Mouse (Mus musculus): ENCODE results near the gene Pfdn6.
"Not testable (repeated sequence)": the region's sequence is repeated elsewhere in the genome, so short reads cannot be mapped to it uniquely, and the experiment has no call there.

Gene Pfdn6

DNA sequence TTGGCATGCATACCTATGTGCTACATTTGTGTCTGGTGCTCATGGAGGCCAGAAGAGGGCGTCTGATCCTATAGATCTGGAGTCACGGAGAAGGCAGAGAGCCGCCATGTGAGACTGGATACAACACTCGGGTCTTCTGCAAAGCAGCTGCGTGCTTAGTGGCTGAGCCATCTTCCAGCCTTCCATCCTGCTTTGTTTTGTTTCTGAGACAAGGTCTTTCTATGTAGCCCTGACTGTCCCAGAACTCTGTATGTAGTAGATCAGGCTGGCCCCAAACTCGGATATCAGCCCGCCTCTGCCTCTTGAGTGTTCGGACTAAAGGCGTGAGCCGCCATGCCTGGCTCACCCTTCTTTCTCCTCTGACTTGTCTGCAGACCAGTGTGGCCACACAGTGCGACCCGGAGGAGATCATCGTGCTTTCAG is 25.2 kb downstream of the Pfdn6 start:
- no peak for DNase-seq

DNA sequence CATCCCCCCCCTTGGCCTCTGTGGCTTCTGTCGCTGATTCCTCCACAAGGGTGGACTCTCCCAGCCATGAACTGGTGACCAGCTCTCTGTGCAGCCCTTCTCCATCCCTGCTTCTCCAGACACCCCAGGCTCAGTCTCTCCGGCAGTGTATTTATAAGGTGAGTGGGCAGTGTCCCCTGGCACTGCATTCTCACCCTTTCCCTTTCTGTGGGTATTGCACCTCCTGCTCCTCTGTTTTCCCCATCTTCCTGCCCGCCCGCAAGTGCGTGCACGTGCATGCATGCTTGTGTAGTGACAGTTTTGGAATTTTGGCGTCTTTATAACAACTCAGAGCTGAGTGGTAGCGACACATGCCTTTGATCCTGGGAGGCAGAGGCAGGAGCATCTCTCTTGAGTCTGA is 26.2 kb downstream of the Pfdn6 start:
- DNase-seq = no peak

DNA sequence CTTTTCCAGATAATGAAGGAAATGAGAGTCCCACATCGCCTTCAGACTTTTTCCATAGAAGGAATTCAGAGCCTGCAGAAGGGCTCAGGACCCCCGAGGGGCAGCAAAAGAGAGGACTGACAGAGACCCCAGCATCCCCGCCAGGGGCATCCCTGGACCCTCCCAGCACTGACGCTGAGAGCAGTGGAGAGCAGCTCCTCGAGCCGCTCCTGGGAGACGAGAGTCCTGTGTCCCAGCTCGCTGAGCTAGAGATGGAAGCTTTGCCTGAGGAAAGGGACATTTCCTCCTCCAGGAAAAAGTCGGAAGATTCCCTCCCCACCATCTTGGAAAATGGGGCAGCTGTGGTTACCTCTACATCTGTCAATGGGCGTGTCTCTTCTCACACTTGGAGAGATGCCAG is 26.9 kb downstream of the Pfdn6 start:
- DNase-seq = no peak

DNA sequence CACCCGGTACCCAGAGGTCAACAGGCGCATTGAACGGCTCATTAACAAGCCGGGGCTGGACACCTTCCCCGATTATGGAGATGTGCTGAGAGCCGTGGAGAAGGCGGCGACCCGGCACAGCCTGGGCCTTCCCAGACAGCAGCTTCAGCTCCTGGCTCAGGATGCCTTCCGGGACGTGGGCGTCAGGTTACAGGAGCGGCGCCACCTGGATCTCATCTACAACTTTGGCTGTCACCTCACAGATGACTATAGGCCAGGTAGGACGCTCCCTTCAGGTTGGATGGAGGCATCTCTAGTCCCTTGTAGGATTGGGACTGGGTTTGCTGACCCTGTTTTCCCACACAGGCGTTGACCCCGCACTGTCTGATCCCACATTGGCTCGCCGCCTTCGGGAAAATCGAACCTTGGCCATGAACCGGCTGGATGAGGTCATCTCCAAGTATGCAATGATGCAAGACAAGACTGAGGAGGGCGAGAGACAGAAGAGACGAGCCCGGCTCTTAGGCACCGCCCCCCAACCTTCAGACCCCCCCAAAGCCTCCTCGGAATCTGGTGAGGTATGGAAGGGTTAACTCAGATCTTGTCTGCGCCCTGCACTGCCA is 28.2 kb downstream of the Pfdn6 start:
- DNase-seq = no peak

DNA sequence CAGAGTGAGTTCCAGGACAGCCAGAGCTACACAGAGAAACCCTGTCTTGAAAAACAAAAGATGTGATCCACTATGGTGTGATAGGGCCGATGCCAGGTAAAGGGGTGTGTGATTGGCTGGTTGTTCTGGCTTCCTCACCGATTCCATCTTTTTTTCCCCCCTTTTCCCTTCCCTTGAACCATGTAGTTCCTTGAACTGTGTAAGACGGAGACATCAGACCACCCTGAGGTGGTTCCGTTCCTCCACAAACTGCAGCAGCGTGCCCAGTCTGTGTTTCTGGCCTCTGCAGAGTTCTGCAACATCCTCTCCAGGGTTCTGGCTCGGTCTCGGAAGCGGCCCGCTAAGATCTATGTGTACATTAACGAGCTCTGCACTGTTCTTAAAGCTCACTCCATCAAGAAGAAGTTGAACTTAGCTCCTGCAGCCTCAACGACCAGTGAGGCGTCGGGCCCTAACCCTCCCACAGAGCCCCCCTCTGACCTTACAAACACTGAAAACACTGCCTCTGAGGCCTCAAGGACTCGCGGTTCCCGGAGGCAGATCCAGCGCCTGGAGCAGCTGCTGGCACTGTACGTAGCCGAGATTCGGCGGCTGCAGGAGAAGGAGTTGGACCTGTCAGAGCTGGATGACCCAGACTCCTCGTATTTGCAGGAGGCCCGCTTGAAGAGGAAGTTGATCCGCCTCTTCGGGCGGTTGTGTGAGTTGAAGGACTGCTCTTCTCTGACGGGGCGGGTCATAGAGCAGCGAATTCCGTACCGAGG is 28.9 kb downstream of the Pfdn6 start:
- no peak for DNase-seq

DNA sequence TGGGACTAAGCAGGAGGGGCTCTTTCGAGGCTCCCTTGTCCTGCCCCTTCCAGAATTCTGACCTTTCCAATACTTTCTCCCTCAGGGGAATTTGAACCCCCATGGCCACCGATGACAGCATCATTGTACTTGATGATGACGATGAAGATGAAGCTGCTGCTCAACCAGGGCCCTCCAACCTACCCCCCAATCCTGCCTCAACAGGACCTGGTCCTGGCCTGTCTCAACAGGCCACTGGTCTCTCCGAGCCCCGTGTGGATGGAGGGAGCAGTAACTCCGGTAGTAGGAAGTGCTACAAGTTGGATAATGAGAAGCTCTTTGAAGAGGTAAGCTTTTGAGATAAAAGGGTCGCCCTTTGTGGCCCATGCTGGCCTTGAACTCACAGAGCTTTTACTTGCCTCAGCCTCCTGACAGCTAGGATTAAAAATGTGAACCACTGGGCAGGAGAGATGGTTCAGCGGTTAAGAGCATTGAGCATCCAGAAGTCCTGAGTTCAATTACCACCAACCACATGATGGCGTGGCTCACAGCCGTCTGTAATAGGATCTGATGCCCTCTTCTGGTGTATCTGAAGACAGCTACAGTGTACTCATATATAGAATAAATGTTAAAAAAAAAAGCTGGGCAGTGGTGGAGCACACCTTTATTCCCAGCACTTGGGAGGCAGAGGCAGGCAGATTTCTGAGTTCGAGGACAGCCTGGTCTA is 29.6 kb downstream of the Pfdn6 start:
- DNase-seq = no peak

DNA sequence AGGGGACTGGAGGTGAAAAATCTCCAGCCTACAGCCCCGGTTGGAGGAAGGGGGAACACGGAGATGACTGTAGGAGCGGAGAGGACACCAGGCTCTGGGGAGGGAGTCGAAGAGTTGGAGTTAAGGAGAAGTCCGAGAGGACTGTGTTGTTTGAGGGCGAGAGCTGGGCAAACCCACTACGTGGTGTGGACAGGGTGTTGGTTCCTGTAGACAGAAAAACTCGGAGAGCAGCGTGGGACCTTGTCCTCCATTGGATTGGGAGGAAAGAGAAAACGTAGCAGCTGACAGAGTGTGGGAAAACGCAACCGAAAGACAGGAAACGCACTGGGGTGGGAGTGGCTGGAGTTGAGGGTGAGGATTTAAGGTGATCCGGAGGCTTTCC is 30.3 kb downstream of the Pfdn6 start:
- DNase-seq = peak in 1 of 2 experiments; percentile 55

DNA sequence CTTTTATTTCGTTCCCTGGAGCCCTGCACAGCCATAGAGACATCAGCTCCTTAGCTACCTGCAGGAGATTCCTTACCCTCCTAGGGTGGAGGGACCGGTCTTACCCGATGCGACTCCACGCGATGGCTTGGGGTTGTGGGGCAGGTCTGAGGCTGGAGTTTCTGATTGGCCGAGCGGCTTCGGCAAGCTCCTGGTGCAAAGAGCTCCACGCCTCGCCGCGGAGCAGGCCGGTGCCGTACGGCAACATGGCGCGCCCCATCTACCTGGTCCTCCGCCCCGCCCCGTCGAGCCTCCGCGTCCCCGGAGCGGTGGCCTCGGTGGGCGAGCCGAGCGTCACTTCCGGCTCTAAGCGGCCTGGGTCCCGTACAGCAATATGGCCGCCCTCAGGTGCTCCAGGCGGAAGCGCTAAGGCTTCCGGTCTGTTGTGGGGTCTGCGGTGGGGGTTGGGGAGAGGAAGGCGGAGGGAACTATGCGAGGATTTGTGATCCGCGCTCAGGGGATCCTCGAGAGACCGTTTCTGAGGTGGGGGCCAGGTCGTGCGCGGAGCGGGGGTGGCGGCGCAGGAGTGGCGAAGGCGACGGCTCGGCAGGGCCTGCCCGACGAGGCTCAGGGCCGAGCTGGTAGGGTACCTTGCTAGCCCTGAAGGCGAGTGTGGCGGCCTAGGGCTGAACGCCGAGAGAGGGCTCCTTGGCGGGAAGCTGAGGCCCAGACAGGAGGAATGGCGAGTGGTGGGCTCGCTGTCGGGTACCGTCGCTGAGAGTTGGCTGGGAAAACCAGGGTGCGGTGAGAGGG is 30.9 kb downstream of the Pfdn6 start, which contains the start of gene Daxx:
TSS of gene Daxx (plus strand) at position 338 of the 792 bp plus-strand sequence.
- DNase-seq = peak; percentile 98

DNA sequence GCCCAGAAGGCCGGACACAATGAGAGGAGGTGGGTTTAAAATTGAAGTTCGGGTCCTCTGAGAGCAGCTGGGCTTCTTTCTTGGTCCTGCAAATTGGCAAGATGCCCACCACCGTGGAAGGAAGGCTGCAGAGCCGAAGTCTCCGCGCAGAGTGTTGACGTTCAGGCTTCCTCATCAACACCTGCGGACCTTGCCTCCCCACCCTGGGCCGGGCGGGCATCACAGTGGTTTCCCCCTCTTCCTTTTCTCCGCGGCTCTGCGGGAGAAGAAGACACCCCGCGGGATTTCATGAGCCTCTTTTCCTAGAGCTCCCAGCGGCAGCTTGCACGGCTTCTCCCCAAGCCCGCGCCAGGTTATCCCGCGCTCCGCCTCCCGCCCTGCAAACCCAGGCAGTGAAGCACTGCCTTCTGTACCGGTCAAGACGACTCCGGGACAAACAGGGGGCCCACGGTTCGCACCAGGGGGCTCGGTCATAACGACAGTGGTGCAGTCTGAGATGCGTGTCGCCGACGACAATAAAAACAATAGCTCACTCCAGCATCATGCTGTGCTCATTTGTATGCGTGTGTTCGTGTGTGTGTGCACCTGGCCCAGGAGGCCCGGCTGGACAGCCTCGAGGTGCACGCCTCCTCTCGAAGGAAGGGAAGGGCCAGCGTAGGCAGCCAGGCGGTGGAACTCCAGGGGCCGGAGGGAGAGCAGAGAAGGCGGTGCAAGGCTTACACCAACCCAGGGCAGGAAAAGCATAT is 31.6 kb downstream of the Pfdn6 start:
- peak in 1 of 2 experiments; percentile 49 for DNase-seq

DNA sequence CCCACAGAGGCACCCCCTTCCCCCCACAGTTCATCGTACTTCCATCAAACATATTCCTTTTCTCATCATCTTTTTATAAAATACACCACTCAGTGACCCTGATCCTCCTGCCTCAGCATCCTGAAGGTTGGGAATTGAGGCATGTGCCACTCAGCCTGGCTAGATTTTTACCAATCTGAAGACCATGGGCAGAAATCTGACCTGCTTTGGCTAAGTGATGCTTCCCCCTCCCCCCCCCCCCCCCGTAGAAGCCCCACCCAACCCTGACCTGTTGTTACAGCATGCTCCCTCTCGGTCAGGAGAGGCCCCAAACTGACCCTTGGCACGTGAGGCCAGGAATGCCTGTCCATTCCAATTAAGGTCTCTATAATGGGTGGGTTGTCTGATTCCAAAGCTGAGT is 35.3 kb downstream of the Pfdn6 start, which contains the start of gene Platr17:
TSS of gene Platr17 (plus strand) at position 301 of the 400 bp plus-strand sequence.
- not testable (repeated sequence) for DNase-seq

DNA sequence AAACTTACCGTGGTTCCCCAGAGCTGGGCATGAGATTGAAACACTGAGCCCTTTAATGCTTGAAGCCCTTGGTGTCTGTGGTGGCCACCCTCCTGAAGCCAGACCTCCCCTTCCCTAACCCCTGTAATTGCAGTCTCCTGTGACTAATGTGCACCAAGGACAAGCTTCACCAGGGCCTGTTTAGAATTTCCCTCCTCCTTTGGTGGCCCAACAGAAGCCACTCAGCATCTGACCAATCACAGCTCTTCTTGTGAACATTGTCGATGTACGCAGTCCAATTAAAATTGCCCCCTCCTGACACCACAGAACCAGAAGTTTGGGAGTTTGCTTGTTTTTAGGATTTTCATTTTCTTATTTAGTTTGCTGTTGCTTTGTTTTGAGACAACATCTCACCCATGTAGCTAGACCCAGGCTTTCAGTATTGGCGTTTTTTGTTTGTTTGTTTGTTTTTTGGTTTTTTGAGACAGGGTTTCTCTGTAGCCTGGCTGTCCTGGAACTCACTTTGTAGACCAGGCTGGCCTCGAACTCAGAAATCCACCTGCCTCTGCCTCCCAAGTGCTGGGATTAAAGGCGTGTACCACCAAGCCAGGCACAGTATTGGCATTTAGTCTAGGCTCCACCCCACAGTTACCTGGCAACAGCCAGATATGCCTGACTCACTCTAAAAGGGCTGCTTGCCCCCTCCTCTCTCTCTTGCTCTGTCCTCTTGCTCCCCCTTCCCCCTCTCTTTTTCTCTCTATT is 36.1 kb downstream of the Pfdn6 start:
- not testable (repeated sequence) for DNase-seq

DNA sequence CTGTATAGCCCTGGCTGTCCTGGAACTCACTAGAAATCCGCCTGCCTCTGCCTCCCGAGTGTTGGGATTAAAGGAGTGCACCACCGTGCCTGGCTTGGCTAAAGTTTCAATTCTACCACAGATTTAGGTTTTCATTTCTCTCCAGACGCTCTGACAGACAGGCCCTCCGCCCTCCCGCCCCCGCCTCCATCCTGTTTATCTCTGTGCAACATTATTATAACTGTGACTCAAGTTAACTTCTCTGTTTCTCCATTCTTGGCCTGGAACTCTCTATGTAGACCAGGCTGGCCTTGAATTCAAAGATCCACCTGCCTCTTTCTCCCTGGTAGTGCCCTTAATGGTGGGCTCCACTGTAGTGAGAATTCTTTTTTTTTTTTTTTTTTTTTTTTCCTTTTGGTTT is 37.7 kb downstream of the Pfdn6 start:
- DNase-seq = no peak

DNA sequence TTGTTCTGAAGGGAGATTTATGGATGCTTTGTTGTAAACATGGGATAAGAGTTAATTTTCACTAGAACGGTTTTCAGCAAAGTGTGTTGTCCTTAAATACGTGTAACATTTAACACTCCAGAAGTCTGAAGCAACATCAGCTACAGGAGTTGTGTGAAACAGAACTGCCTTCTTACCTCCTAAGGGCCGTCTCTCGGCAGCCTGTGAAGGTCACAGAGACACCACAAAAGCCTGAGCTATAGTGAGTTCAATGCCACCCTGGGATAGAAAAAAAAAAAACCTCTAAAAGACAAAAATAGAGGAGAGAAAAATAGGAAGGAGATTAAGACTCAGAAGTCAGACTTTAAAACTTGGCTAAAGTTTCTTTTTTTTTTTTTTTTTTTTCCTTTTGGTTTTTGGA is 38.1 kb downstream of the Pfdn6 start:
- DNase-seq = no peak

DNA sequence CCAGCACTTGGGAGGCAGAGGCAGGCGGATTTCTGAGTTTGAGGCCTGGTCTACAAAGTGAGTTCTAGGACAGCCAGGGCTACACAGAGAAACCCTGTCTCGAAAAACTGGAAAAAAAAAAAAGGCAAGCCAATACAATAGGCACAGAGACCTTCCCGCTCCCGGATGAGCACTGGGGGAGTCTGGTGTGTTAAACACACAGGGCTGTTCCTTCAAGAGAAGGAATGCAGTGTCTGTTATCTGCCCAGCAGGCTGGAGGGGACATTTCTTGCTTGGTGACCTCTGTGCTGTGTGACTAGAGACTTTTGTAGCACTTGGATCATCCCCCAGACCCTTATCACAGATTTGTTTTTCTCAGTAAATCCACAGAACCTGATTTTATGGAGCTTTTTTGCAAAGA is 38.5 kb downstream of the Pfdn6 start:
- DNase-seq = no peak

DNA sequence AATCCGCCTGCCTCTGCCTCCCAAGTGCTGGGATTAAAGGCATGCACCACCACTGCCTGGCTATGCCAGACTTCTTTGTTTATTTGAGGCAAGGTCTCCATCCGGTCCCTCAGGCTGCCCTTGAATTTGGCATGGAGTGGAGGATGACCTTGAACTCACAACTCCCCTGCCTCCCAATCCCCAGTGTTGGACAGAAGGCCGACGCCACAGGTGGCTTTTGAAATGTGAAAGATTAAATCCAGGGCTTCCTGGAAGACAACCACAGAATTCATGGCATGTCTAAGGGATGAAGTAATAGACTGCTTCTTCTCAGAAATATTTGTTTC is 39.2 kb downstream of the Pfdn6 start:
- no peak for DNase-seq

DNA sequence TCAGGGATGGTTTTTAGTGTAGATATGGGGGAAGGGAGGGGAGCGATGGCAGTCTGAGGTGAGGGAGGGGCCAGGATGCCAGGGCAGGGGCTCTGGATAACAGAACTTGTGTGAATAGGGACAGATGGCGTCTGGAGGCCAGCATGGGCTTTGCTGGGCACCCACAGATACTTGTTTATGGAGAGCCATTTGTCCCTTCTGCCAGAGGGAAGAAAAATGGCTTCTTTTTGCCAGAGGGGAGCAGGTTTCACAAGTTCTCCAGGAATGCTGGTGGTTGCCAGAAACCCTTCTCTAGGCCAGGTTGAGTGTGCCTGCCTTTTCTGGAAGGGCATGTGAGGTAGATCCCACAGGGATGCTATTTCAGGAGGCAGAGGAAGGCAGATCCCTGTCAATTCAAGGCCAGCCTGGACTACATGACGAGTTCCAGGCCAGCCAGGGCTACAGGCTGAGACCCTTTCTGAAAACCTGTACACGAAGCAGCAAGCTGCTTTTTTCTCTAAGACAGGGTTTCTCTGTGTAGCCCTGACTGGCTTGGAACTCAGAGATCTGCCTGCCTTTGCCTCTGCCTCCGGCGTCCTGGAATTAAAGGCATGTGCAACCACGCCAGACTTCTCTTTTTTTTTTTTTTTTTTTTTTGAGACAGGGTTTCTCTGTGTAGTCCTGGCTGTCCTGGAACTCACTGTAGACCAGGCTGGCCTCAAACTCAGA is 39.7 kb downstream of the Pfdn6 start:
- no peak for DNase-seq

DNA sequence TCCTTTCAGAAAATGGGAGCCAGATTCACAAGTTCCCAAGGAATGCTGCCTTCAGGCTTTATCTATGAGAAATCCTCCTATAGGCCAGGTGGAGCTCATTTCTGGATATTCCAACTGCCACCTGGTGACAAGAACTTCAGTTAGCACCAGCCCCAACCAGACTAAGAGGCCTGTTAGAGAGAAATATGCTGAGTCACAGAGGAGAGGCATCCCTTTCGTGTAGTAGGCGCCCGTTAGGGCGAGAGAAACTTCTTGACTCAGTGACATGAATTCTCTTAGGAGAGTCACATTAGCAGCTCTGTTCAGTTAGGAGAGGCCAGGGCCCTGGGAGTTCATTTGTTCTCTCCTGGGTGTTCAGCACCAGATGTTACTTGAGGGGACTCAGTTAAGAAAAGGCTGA is 40.5 kb downstream of the Pfdn6 start:
- DNase-seq = no peak

DNA sequence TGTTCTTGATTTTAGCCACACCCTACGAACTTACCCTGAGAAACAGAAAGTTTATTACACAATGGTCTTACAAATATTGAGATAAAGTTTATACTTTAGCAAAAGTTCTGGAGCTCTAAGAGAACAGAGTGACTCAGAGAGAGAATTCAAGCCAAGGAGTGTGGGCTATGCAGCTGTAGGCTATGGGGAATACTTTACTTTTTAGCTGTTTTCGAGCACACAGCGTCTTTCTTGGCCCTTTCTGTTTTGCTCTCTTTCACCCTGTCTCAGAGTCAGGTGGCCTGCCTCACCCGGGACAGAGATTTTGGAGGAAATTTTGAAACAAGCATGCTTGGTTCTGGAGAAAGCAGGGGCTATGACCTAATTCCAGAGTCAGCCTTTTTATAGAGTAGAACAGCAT is 42.0 kb downstream of the Pfdn6 start:
- DNase-seq = not testable (repeated sequence)

DNA sequence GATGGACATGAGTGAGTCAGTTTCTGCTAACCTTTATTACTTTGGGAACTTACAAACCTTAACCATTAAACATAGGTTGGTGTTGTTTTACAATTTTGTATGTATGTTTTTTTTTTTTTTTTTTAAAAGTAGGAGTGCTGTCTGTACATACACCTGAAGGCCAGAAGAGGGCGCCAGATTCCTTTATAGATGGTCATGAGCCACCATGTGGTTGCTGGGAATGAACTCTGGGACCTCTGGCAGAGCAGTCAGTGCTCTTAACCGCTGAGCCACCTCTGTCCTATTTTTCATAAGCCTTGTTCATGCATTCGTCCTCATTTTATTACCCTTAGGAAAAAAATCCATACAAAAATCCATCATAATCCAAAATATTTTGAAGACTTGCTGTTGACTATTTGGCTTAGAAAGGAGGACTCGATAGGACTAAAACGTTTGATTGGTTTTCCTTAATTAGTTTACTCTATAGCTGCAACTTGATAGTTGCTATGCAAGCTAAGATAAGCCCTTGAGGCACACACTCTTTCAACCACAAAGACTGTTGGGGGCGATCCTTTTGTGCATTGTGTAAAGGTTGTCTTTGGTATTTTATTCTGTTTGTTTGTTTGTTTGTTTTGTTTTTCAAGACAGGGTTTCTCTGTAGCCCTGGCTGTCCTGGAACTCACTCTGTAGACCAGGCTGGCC is 42.9 kb downstream of the Pfdn6 start:
- no peak for DNase-seq

DNA sequence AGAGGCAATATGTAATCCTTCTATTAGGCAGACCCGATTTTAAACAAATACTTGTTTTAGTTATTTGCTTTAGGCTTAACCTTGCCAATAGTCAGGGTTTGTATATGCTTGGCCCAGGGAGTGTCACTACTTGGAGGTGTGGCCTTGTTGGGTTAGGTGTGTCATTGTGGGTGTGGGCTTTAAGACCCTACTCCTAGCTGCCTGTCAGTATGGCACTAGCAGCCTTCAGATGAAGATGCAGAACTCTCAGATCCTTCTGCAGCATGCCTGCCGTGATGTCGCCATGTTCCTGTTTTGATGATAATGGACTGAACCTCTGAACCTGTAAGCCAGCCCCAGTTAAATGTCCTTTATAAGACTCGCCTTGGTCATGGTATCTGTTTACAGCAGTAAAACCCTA is 47.1 kb downstream of the Pfdn6 start:
- DNase-seq = not testable (repeated sequence)
